Mouse (Mus musculus) lung, embryonic 16.5 days (tissue): Measurements from ENCODE around the gene Kcnmb3. TPM values are rescaled to one million over a fixed set of nuclear protein-coding genes. Genes with fewer than 3 reads are reported as not detected.

Source experiments
- ATAC-seq: fragments of 200-750 bp; cut with Nextera tagmentation; 2 replicates; pipeline ENCODE4 v1.8.0; 2017; ENCODE audit warnings: low read depth, mild to moderate bottlenecking, moderate library complexity
- H3K27ac ChIP-seq: fragments of 300-500 bp; sonication (generic); 2 replicates; pipeline ENCODE4 v1.5.1; 2014; ENCODE audit warnings: mild to moderate bottlenecking, control low read depth, low read length
- H3K27me3 ChIP-seq: fragments of 300-500 bp; sonication (generic); 2 replicates; pipeline ENCODE4 v1.6.1; 2014; ENCODE audit warnings: low read depth, low read length, mixed read lengths; ENCODE audit not compliant: control insufficient read depth, insufficient read depth
- H3K36me3 ChIP-seq: fragments of 300-500 bp; sonication (generic); 2 replicates; pipeline ENCODE4 v1.6.1; 2014; ENCODE audit warnings: low read length; ENCODE audit not compliant: control insufficient read depth, insufficient read depth
- H3K4me1 ChIP-seq: fragments of 300-500 bp; sonication (generic); replicated peaks from 2 replicates; pipeline ENCODE4 v1.6.1; 2014; ENCODE audit warnings: low read length, mixed read lengths; ENCODE audit not compliant: control insufficient read depth, insufficient read depth
- H3K4me2 ChIP-seq: fragments of 300-500 bp; sonication (generic); 2 replicates; pipeline ENCODE4 v1.6.1; 2014; ENCODE audit warnings: low read depth, low read length, control low read depth
- H3K4me3 ChIP-seq: fragments of 300-500 bp; sonication (generic); 2 replicates; pipeline ENCODE4 v1.5.1; 2014; ENCODE audit warnings: mild to moderate bottlenecking, low read length, control low read depth
- H3K9ac ChIP-seq: fragments of 300-500 bp; sonication (generic); 2 replicates; pipeline ENCODE4 v1.6.1; 2014; ENCODE audit warnings: low read length, control low read depth
- H3K9me3 ChIP-seq: fragments of 300-500 bp; sonication (generic); 2 replicates; pipeline ENCODE4 v1.6.1; 2016; ENCODE audit warnings: low read length; ENCODE audit not compliant: control insufficient read depth
- whole genome bisulfite sequencing: fragments of 180-500 bp; shearing (Covaris S2); extraction: QIAGEN DNeasy Blood & Tissue Kit; methylation state at CpG from one replicate; pipeline ENCODE4 v1.1.7; 2014; 5-methylcytosine and 5-hydroxymethylcytosine counted together
- polyA plus RNA-seq: library from polyadenylated mRNA; unstranded; fragments of >200 nt; fragmentation: Nextera tagmentation; extraction: Ambion mirVana; gene quantifications from 2 replicates; pipeline ENCODE4 v1.2.1, GENCODE M21; 2015

Kcnmb3 gene
- polyA plus RNA-seq, 1 experiment from 2014 or later: 0.09 TPM

DNA sequence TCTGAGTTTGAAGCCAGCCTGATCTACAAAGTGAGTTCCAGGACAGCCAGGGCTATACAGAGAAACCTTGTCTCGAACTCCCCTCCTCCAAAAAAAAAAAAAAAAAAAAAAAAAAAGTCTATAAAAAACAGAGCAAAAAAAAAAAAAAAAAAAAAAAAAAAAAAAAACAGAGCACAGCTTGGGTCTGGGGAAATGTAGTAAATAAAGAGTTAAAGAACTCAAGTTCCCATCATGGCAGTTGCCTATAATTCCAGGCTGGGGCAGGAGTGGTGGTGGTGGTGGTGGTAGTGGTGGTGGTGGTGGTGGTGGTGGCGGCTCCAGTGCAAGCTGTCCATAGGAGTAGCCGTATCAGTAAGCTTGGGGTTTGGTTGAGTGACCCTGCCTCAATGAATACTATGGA, 9.0 kb downstream of the Kcnmb3 start:
- 92% methylated on average over 2 of the region's 3 CpGs for WGBS
- H3K4me3 ChIP-seq: no peak overlapping the region
- H3K27ac ChIP-seq: no peak overlapping the region

DNA sequence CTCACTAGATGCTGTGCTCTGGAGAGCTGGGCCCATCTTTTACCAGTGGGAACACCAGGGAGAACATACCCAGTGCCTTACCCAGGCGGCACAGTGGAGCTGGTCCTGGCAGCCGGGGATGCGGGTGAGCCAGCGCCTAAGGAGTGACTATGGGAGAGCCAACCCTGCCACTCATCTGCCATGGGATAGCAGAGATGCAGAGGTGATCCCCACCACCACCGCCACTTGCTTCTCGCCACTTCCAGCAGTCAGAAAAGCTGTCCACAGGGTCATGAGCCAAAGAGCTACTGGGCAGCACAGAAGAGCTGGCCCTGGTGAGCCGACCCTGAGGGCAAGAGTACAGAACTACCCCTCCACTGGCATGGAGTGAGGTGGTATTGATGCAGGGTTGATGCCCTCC, 12.1 kb downstream of the Kcnmb3 start:
- ATAC-seq: no peak
- Histone ChIP-seq H3K36me3 (no peaks in the 10 kb centered on the region), H3K4me3 (no peak overlapping the region), H3K4me1 (no peaks in the 10 kb centered on the region), H3K27me3 (no peaks in the 10 kb centered on the region), H3K9ac (no peak overlapping the region), H3K4me2 (no peak overlapping the region), H3K27ac (no peak overlapping the region), H3K9me3 (no peaks in the 10 kb centered on the region)
- WGBS: 77% methylated on average over 7 of the region's 7 CpGs

More for the DNA sequence above, 9.0 kb downstream of the Kcnmb3 start:
- Histone ChIP-seq H3K36me3 (no peaks in the 10 kb centered on the region), H3K4me1 (no peaks in the 10 kb centered on the region), H3K4me2 (no peak overlapping the region), H3K9ac (no peak overlapping the region), H3K9me3 (no peaks in the 10 kb centered on the region), H3K27me3 (no peaks in the 10 kb centered on the region)
- ATAC-seq: no peak

DNA sequence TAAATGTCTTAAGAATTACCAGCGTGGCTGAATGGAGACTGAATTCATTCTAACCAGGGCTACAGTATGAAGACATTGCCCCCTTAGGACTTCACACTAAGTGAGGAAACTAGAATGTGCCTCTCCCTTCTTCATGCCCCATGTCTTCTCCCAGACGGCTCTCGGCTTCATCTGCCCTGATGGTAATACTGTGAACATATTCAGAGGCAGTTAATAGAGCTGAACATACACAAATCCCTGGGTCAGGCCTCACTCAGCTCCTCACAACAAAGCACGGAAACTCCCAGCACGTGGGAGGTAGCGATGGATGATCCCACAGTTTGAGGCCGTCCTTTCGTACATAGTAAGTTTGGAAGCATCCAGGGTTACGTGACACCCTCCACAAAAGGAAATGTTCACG, 18.8 kb downstream of the Kcnmb3 start:
- Histone ChIP-seq H3K4me3 (no peak overlapping the region), H3K36me3 (no peaks in the 10 kb centered on the region), H3K4me2 (no peak overlapping the region), H3K9ac (no peak overlapping the region), H3K27me3 (no peaks in the 10 kb centered on the region), H3K27ac (no peak overlapping the region), H3K9me3 (no peaks in the 10 kb centered on the region), H3K4me1 (peaks cover 7% of the 10 kb centered on the region)
- ATAC-seq: no peak
- WGBS: 81% methylated on average over 10 of the region's 10 CpGs

DNA sequence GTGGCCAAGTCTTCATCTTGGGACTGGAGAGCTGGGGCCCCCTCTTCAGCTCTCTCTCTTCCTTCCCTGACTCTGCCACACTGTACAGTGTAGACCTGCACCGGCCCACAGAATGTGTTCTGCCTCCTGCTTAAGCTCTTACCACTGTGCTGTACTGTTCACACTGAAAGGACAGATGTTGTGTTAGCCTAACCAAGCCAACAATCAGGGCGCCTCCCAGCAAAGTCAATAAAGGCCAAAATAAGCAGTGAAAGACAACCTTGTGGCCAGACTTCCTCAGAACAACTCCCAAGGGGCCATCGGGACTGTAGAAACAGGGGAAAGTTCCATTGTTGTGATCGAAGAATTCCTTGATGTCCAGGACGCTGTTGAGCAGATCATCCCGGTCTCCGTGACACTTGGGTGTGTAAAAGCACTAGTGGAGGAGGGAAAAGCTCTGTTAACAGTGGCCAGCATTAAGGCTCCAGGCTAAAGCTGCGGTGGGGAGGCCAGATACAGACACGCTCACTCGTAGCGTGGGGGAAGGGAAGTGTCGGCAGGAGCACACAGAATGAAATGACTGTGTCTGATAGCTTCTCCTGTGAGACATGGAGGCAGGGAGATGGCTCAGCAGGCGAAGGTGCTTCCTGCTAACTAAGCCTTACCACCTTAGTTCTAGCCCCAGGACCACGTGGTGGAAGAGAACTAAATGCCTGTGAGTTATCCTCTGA, 19.7 kb downstream of the Kcnmb3 start:
- ATAC-seq: no peak

DNA sequence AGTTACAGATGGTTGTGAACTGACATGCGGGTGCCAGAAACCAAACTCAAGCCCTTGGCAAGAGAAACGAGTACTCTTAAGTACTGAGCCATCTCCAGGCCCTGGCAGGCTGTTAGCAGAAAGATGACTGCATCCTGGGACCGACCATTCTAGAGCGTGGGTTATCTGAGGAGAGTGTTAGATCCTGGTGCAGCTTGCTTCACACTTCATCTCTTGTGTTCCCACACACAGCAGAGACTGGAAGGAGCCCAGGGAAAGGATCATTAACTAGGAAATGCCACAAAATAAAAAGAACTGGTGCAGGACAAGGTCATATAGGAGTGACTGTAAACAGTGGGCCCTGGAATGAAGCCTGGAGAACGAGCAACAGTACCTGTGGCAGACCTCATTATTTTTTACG, 20.9 kb downstream of the Kcnmb3 start:
- 42% methylated on average over 6 of the region's 6 CpGs for WGBS
- Histone ChIP-seq H3K36me3 (no peaks in the 10 kb centered on the region), H3K4me3 (no peak overlapping the region), H3K9ac (no peak overlapping the region), H3K4me1 (peaks cover 8% of the 10 kb centered on the region), H3K27ac (no peak overlapping the region), H3K4me2 (no peak overlapping the region), H3K27me3 (no peaks in the 10 kb centered on the region), H3K9me3 (no peaks in the 10 kb centered on the region)
- ATAC-seq: peak; percentile 87

More for the DNA sequence above, 19.7 kb downstream of the Kcnmb3 start:
- Histone ChIP-seq H3K4me1 (peaks cover 8% of the 10 kb centered on the region), H3K9ac (no peak overlapping the region), H3K9me3 (no peaks in the 10 kb centered on the region), H3K27me3 (no peaks in the 10 kb centered on the region), H3K36me3 (no peaks in the 10 kb centered on the region), H3K4me3 (no peak overlapping the region), H3K4me2 (no peak overlapping the region), H3K27ac (no peak overlapping the region)
- 65% methylated on average over 14 of the region's 14 CpGs for WGBS

DNA sequence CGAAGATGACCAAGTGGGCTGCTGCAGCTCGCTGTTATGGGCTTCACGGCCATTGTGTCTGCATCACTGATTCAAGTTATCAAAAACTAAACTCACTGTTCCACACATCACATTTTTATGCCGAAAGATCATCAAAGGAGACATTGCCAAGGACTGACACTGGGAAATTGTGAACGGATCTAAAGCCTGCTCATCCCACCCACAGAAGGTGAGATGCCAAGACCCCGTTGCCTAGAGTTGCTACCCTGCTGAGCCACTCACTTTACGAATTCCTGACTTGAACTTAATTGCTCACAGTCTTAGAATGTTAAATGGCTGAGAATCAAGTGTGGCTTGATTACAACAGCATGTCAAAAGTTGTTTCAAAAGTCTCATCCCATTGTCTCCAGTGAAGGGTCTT, 21.6 kb downstream of the Kcnmb3 start:
- H3K4me3 ChIP-seq: no peak overlapping the region
- 71% methylated on average over 7 of the region's 7 CpGs for WGBS
- H3K4me1 ChIP-seq: peaks cover 8% of the 10 kb centered on the region
- H3K36me3 ChIP-seq: no peaks in the 10 kb centered on the region
- no peaks in the 10 kb centered on the region for H3K27me3 ChIP-seq
- no peak overlapping the region for H3K4me2 ChIP-seq
- ATAC-seq: no peak
- no peaks in the 10 kb centered on the region for H3K9me3 ChIP-seq
- no peak overlapping the region for H3K27ac ChIP-seq
- no peak overlapping the region for H3K9ac ChIP-seq

DNA sequence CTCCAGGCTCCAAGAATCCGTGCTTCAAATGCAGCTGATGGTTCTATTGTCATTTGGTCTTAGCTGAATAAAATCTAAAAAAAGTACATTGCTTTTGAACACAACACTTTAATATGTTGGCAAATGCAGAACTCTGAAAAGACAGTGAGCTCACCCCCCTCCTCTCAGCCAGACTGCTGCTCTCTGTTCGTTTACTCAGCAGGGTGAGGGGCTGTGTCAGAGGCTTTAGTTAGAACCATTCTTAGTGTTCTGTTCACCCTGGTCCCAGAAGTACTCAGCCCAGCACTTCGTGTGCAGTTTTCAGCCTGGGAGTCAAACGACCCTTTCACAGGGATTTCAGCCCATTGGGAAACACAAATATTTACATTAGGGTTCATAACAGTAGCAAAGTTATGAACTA, 23.6 kb downstream of the Kcnmb3 start:
- WGBS: 35% methylated on average over 4 of the region's 4 CpGs
- H3K36me3 ChIP-seq: peaks cover 3% of the 10 kb centered on the region; the same call in 1 of the 2 replicates
- H3K9ac ChIP-seq: no peak overlapping the region
- ATAC-seq: no peak
- H3K4me2 ChIP-seq: no peak overlapping the region
- no peak overlapping the region for H3K4me3 ChIP-seq
- H3K9me3 ChIP-seq: no peaks in the 10 kb centered on the region
- no peak overlapping the region for H3K27ac ChIP-seq
- no peaks in the 10 kb centered on the region for H3K27me3 ChIP-seq
- peaks cover 8% of the 10 kb centered on the region for H3K4me1 ChIP-seq

DNA sequence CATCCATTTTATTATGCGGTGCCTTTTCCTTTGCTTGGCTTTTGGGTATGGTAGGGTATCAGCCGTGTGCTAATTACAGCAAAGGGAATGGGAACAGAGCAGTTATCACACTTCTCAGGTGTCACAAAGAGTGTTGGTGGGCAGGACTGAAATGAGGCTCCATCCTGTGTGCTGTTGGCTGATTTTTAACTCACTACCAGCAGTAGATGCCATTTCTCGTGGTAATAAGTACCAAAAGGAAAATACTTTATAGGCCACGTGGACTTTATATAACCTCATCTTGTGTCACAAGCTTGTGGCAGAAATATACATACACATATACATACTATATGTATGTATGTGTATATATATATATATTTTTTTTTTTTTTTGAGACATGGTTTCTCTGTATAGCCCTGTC, 24.7 kb downstream of the Kcnmb3 start:
- Histone ChIP-seq H3K27me3 (no peaks in the 10 kb centered on the region), H3K4me1 (peaks cover 8% of the 10 kb centered on the region), H3K9me3 (no peaks in the 10 kb centered on the region), H3K36me3 (peaks cover 12% of the 10 kb centered on the region; the same call in 1 of the 2 replicates), H3K4me3 (no peak overlapping the region), H3K27ac (no peak overlapping the region), H3K4me2 (no peak overlapping the region), H3K9ac (no peak overlapping the region)
- no peak for ATAC-seq
- WGBS: 91% methylated on average over 4 of the region's 4 CpGs

DNA sequence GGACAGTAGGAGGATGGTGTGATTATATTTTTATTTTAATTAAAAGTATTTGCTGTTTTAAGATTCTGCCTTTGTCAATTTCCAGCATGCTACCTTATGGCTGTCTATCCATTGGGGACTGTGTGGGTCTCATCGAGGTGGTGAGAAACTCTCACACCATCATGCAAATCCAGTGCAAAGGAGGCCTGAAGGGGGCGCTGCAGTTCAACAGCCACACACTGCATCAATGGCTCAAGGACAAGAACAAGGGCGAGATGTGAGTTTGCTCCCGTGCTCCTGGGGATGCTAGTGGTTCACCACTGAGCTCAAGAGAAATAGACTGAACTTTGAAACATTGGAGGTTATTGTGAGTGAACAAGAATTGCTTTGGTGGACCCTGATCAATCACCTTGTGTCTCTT, 32.3 kb downstream of the Kcnmb3 start:
- Histone ChIP-seq H3K36me3 (peaks cover 44% of the 10 kb centered on the region), H3K4me1 (no peaks in the 10 kb centered on the region), H3K27ac (no peak overlapping the region), H3K4me3 (no peak overlapping the region), H3K9ac (no peak overlapping the region), H3K27me3 (no peaks in the 10 kb centered on the region), H3K4me2 (no peak overlapping the region), H3K9me3 (no peaks in the 10 kb centered on the region)
- whole genome bisulfite sequencing: 68% methylated on average over 4 of the region's 4 CpGs
- ATAC-seq: no peak
